ENCODE assay signal across 11 mouse cellular contexts in genomic region chr6:37642066-37642465, GRCm38 (mm10).
DNase-seq lines count a peak whose midpoint lies in the region; ATAC-seq and TF ChIP-seq lines count a peak whose summit lies in the region.
"Had no signal": no experiment of that assay in that cellular context is flagged by ENCODE, and none has a peak within 500 bp of the region (broad histone marks: within the 10 kb centered on the region; RNA-seq: fewer than 3 reads in every experiment).

No protein-coding gene starts in this region.

- H3K4me2 ChIP-seq in forebrain, embryonic 11.5 days (ENCODE audit: low read depth, low read length, severe bottlenecking) = no peak overlapping the region
- peak overlapping the region; percentile 52 for H3K4me2 ChIP-seq in hindbrain, postnatal 0 days (ENCODE audit: low read depth, low read length)

- intact Hi-C loops in heart, postnatal 10 days (cut with DNase I) = no loop called here

- H3K9ac ChIP-seq in forebrain, embryonic 11.5 days (ENCODE audit: low read length) = no peak overlapping the region
- no peak overlapping the region for H3K9ac ChIP-seq in hindbrain, postnatal 0 days (replicated peaks; ENCODE audit: low read length)
- H3K9ac ChIP-seq: stomach, embryonic 15.5 days had no signal

- no peak for DNase-seq in forebrain, embryonic 10.5 days (ENCODE audit: extremely low spot score, low spot score)
- DNase-seq in forebrain, embryonic 11.5 days (ENCODE audit: low spot score) = no peak
- peak; percentile 17 for DNase-seq in thymus, postnatal 14 days
- no peak for DNase-seq in thymus, postnatal 36 days
- DNase-seq in hindbrain, postnatal 0 days (ENCODE audit: low spot score) = peak; percentile 60
- no peak for DNase-seq in ovary, postnatal 36 days (ENCODE audit: low spot score)
- DNase-seq in heart, postnatal 10 days = no peak
- DNase-seq: kidney, postnatal 14 days had no signal

- no peaks in the 10 kb centered on the region for H3K9me3 ChIP-seq in forebrain, embryonic 10.5 days
- H3K9me3 ChIP-seq in forebrain, embryonic 11.5 days (ENCODE audit: control insufficient read depth, low read length) = no peaks in the 10 kb centered on the region
- H3K9me3 ChIP-seq in hindbrain, postnatal 0 days (ENCODE audit: low read length) = no peaks in the 10 kb centered on the region
- H3K9me3 ChIP-seq: stomach, embryonic 15.5 days had no signal

- no peaks in the 10 kb centered on the region for H3K27me3 ChIP-seq in forebrain, embryonic 10.5 days (ENCODE audit: poor library complexity, severe bottlenecking)
- no peaks in the 10 kb centered on the region for H3K27me3 ChIP-seq in forebrain, embryonic 11.5 days (ENCODE audit: control insufficient read depth, insufficient read depth, low read length)
- H3K27me3 ChIP-seq in hindbrain, postnatal 0 days (ENCODE audit: insufficient read depth, low read length) = no peaks in the 10 kb centered on the region
- H3K27me3 ChIP-seq: stomach, embryonic 15.5 days had no signal

- H3K4me1 ChIP-seq in forebrain, embryonic 10.5 days = peaks cover 14% of the 10 kb centered on the region
- peaks cover 6% of the 10 kb centered on the region; the same call in 1 of the 2 replicates for H3K4me1 ChIP-seq in forebrain, embryonic 11.5 days (replicated peaks; ENCODE audit: control insufficient read depth, insufficient read depth, low read length)
- H3K4me1 ChIP-seq in hindbrain, postnatal 0 days (ENCODE audit: insufficient read depth, low read length) = no peaks in the 10 kb centered on the region

- H3K4me3 ChIP-seq in forebrain, embryonic 10.5 days = no peak overlapping the region
- H3K4me3 ChIP-seq in forebrain, embryonic 11.5 days (ENCODE audit: low read depth, low read length) = no peak overlapping the region
- peak overlapping the region; percentile 27; the same call in 1 of the 2 replicates for H3K4me3 ChIP-seq in hindbrain, postnatal 0 days (ENCODE audit: low read length)
- H3K4me3 ChIP-seq: stomach, embryonic 15.5 days had no signal

- no peaks in the 10 kb centered on the region for H3K36me3 ChIP-seq in forebrain, embryonic 10.5 days (replicated peaks)
- no peaks in the 10 kb centered on the region for H3K36me3 ChIP-seq in forebrain, embryonic 11.5 days (ENCODE audit: control insufficient read depth, insufficient read depth, low read length)
- H3K36me3 ChIP-seq in hindbrain, postnatal 0 days (ENCODE audit: insufficient read depth, low read length) = no peaks in the 10 kb centered on the region
- H3K36me3 ChIP-seq: stomach, embryonic 15.5 days had no signal

- WGBS in forebrain, embryonic 10.5 days = 27% methylated on average over 4 of the region's 4 CpGs
- WGBS in forebrain, embryonic 11.5 days = 25% methylated on average over 4 of the region's 4 CpGs
- 26% methylated on average over 4 of the region's 4 CpGs for WGBS in hindbrain, postnatal 0 days

- no peak for ATAC-seq in forebrain, embryonic 11.5 days (replicated peaks; ENCODE audit: low FRiP score)
- ATAC-seq in hindbrain, postnatal 0 days = no peak
- ATAC-seq in megakaryocyte progenitor cell, adult 5-6 weeks (replicated peaks; ENCODE audit: poor library complexity) = no peak

- 0 out of 2 replicates have a peak overlapping the region, but pooled peaks have one; percentile 22 for H3K27ac ChIP-seq in forebrain, embryonic 10.5 days
- H3K27ac ChIP-seq in forebrain, embryonic 11.5 days (ENCODE audit: low read depth, low read length) = no peak overlapping the region
- H3K27ac ChIP-seq in hindbrain, postnatal 0 days = peak overlapping the region; percentile 81
- H3K27ac ChIP-seq: macrophage; stomach, embryonic 15.5 days had no signal

- peak; percentile 54 for TF ChIP-seq CTCF in hindbrain, postnatal 0 days (IDR thresholded peaks at IDR 0.05; ENCODE audit: low read depth)

Comparison
In these comparisons a context has a peak if more than half of its experiments do, and no peak if none do; other contexts are left out.
1. DNase-seq: peak in thymus, postnatal 14 days (single experiment) and hindbrain, postnatal 0 days (single experiment); none in forebrain, embryonic 10.5 days (single experiment), forebrain, embryonic 11.5 days (single experiment), thymus, postnatal 36 days (0 of 2), ovary, postnatal 36 days (single experiment) and heart, postnatal 10 days (0 of 2).